Mouse (Mus musculus) heart, postnatal 10 days (tissue): ENCODE measurements around the gene Rasal1. TPM values are rescaled to one million over a fixed set of nuclear protein-coding genes. Genes with fewer than 3 reads are reported as not detected.

Experiments used
- DNase-seq, 2 experiments: peaks; one replicate each; pipeline ENCODE4 v3.0.0; 2021
- intact Hi-C: fragments of 180-260 bp; cut with DNase I; formaldehyde crosslinking; loops from one replicate; pipeline ENCODE4 v1.15.1; 2025
- total RNA-seq, 2 experiments: library from RNA; stranded (reverse); gene quantifications; 2 replicates each; pipeline ENCODE4 v1.2.3; 2021

Gene Rasal1
- total RNA-seq, 2 experiments from 2014 or later, result 0.15 to 0.31 TPM

DNA sequence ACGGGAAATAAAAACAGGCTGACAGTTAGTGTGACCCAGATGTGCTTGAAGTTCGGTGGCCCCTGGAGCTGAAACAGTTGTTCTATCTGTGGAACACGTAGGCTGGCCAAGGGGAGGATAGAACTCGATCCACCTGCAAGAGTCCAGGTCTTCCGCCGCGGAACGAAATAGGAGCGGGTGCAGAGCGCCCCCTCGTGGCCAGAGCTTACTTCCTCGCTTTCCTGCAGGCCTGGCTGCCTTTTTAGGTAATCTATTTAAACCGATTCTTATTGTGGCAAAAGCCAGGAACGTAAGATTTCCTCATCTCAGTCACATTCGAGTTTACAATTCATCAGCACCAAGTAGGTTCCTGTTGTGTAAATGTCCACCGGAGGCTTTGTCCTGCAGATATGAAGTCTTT, 65.7 kb downstream of the Rasal1 start:
- peak; percentile 50 to 80 for DNase-seq
- intact Hi-C loops, result loop anchor here (1.0 to 2.0 kb wide), 2 partner anchors 35 to 94 kb away; no protein-coding TSS in a partner anchor

DNA sequence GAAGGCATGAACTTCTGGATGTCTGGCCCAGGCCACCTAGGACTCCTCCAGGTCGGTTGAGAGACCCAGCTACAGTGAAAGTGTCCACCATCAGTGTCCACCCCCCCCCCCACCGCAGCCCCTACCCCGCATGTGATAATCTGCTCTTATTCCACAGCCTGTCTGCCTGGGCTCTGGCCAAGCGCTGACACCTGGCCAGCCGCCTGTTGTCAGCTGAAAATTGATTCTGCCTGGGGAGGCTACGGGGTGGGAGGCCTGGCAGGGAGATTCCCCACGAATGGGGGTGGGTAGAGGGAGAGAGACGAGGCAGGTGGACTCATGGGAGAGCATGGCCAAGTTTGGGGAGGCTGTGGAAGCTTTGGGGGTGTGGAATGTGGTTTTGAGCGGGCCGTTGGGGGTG, 68.5 kb downstream of the Rasal1 start:
- intact Hi-C loops, result no loop called here
- no peak for DNase-seq

DNA sequence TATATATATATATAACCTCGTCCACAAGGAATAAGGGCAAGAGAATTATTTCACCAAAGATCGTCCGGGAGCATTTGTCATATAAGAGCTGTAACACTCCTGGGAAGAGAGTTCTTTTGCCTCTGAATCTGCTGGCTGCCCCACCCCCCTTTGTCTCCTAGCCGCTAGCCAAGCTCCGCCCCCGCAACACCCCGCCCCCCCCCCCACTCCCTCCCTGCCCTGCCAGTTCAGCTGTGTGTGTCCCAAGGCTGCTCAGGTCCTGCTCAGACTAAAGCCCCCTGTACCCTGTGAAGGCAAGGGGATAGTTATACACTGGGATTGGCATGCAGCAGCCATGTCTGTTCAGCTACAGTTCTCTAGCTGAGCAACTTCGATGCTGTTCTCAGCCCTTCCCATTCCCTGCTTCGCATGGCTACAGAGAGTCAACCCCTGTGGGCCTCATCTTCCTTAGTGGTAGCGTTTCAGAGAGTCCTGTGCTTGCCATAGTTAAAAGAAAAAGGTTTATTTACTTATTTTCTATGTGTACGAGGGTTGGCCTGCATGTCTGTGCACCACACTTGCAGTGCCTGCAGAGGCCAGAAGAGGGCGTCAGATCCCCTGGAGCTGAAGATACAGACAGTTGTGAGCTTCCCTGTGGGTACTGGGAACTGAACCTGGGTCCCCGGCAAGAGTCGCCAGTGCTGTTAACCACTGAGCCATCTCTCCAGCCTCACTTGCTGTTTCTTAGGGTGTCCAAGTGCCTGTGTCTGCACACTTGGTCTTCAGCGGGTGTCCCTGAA, 70.2 kb downstream of the Rasal1 start:
- intact Hi-C loops, result no loop called here
- DNase-seq, result no peak

DNA sequence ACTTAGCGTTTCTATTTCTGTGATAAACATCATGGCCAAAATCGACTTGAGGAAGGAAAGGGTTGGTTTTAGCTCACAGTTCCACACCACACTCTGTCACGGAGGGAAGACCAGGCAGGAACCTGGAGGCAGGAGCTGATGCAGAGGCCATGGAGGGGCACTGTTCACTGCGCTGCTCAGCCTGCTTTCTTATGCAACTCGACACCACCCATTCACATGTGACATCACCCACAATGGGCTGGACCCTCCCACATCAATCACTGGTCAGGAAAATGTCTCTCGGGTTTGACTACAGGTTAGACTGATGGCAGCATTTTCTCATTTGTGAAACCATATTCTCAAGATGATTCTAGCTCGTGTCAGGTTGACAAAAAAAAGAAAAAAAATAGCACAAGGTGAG, 72.4 kb downstream of the Rasal1 start:
- intact Hi-C loops, result no loop called here
- DNase-seq, result no peak

DNA sequence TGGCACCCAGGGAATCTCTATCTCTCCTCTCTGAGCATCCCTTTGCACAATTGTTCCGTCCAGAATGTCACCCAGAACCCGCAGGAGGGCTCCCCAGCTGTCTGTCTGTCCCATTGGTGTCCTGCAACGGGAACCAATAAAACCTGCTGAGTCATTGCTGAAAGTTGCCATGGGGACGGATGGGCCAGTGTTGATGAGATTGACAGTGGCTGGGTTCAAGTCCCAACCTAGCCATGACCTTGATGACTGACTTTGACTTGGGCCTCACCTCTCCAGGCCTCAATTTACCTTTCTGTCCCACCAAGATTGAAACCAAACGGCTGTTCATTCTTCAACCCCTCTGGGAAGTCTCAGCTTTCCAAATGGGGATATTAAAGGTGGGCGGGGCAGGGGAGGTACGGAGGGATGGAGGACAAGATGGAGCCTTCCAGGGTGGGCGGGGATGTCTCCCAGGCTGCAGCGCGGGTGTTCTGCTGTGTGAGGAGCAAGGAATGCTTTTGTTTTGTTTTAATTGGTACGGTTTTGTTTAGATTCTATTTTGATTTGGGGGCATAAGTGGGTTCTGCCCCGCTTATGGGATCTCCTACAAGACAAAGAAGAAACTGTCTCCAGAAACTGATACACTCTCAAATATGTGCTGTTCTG, 77.3 kb downstream of the Rasal1 start:
- no peak for DNase-seq
- intact Hi-C loops, result no loop called here

Other genes starting within 250 kb of the Rasal1 start
- gene Lhx5, start 217.1 kb upstream of the Rasal1 start, total RNA-seq, result not detected
- 10 to 100 TPM in 1 of 2 experiments, 1 to 10 TPM in 1; 9.1 to 11.2 TPM for gene Sdsl, start 176.0 kb upstream of the Rasal1 start, total RNA-seq
- gene Sds, start 172.3 kb upstream of the Rasal1 start, total RNA-seq, result not detected
- gene Plbd2, start 145.2 kb upstream of the Rasal1 start, total RNA-seq, result 10 to 100 TPM; 45.6 to 45.8 TPM
- gene Slc8b1, start 137.6 kb upstream of the Rasal1 start, total RNA-seq, result 10 to 100 TPM in 1 of 2 experiments, 1 to 10 TPM in 1; 8.3 to 12.6 TPM
- 10 to 100 TPM; 33.0 to 38.7 TPM for gene Tpcn1, start 60.1 kb upstream of the Rasal1 start, total RNA-seq
- under 1 TPM in 1 of 2 experiments, not detected in 1; 0.17 TPM for gene Iqcd, start 59.8 kb upstream of the Rasal1 start, total RNA-seq
- gene Rita1, start 36.2 kb upstream of the Rasal1 start, total RNA-seq, result 10 to 100 TPM; 12.7 to 13.1 TPM
- 10 to 100 TPM; 27.1 to 28.3 TPM for gene Ddx54, start 36.1 kb upstream of the Rasal1 start, total RNA-seq
- not detected for gene Cfap73, start 14.6 kb upstream of the Rasal1 start, total RNA-seq
- 1 to 10 TPM in 1 of 2 experiments, under 1 TPM in 1; 0.99 to 1.5 TPM for gene Dtx1, start 63.1 kb downstream of the Rasal1 start, total RNA-seq
- under 1 TPM; 0.07 to 0.10 TPM for gene Oas2, start 101.0 kb downstream of the Rasal1 start, total RNA-seq
- under 1 TPM in 1 of 2 experiments, not detected in 1; 0.12 TPM for gene Oas3, start 128.8 kb downstream of the Rasal1 start, total RNA-seq
- not detected for gene Oas1e, start 146.7 kb downstream of the Rasal1 start, total RNA-seq
- under 1 TPM; 0.69 TPM for gene Oas1c, start 163.7 kb downstream of the Rasal1 start, total RNA-seq
- not detected for gene Oas1f, start 198.6 kb downstream of the Rasal1 start, total RNA-seq
- not detected for gene Oas1h, start 212.6 kb downstream of the Rasal1 start, total RNA-seq
- not detected for gene Oas1g, start 238.8 kb downstream of the Rasal1 start, total RNA-seq